Mouse (Mus musculus) hindlimb bud, embryonic 11.5 days (tissue): ENCODE measurements around the gene Rxrb.

ENCODE experiments used
- DNase-seq: peaks from one replicate; pipeline ENCODE4 v3.0.0-alpha.2; 2012; ENCODE audit warnings: low read depth, low spot score; ENCODE audit errors: extremely low spot score

The Rxrb gene

DNA sequence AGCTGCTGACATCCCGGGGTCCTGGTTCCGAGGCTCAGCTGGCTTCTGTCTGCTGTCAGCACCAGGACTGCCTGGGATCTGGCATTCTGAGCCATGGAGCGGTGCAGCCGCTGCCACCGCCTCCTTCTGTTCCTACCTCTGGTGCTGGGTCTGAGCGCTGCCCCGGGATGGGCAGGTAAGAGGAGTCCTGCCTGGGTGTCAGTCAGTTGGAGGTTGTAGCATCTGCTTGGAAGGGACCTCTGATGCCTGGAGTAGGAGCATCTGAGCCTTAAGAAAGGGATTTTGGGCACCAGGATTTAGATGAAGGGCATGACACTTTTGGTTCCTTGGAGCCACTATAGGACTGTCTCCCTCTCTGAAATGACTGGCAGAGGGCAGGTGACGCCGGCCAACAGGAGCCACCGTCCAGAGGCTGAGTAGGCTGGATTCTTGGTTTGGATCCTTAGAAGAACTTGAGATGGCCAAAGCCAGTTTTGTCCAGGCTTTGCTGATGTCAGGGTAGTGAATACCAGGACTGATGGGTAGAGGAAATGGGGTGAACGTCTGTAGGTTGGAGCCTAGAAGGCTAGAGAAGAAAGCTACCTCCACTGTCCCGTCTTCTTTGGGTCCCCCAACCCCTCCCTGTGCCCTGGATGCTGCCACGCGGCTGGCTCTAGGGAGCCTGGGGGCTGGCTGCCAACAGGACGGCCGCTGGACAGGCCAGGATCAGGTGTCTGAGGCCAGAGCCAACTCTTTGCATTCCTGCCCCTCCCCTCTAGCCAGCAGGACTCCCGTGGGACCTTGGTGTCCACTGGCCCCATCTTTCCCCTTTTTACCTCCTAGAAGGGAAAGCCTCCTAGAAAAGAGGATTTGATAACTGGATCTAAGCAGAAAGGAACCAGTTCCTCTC is 8.2 kb downstream of the Rxrb start:
- no peak for DNase-seq

GRCm38 (mm10) chr17:34045941-34046340 is 14.3 kb downstream of the Rxrb start:
- DNase-seq = no peak

- DNase-seq = no peak
Measured at GRCm38 (mm10) chr17:34047404-34048050, 15.9 kb downstream of the Rxrb start.

- DNase-seq = no peak
Measured at GRCm38 (mm10) chr17:34057224-34057623, 25.6 kb downstream of the Rxrb start.

DNA sequence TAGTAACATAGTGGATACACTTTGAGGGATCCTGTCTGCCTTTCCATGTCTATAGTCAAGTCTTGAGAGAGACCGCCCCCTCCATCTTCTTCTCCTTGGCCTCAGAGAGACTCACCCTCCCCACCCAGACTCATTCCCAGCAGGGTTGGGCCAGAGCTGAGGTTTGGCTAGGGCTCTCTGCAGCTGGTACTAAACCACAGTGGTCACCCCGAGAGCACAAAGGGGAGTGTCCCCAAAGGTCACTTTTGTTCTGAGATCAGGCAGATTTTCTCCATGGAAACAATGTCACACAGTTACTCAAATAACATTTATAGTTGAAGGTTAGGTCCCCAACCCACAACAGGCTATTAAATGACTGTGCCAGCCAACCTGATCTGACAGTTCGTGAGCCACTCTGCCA is 37.3 kb downstream of the Rxrb start:
- no peak for DNase-seq

DNA sequence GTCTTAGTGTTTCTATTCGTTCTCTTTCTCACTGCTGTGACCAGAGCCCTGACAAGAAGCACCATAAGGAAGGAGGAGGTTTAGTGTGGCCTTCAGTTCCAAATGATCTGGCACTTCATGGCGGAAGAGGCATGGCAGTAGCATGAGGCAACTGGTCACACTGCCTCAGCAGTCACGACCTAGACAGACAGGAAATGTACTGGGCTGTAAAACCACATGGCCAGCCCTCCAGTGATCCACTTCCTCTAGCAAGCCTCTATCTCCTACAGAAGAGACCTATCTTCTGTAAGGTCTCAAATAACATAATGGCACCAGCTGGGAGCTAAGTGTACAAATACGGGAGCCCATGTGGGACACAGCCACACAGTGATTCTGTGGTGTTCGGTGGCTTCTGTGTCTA is 40.5 kb downstream of the Rxrb start:
- DNase-seq = no peak

GRCm38 (mm10) chr17:34075271-34075670 is 43.7 kb downstream of the Rxrb start:
- peak; percentile 46 for DNase-seq

DNA sequence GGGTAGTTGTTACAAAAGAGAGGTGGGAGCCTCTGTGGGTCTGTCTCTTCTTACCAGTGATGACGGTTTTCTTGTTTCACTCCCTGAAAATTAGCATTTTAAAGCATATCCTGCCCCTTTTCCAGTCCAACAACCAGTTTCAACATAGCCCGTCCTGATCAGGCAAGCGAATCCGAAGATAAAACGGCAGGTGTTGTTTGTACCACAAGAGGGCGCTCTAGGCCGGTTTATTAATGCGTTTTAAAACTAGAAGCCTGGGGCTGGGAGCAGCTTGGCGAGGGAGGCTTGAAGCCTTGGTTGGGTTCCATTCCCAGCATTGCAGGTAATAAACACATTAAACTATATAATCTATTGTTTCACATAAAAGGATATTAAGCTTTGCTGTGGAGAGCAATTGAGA is 45.9 kb downstream of the Rxrb start:
- peak; percentile 70 for DNase-seq

DNA sequence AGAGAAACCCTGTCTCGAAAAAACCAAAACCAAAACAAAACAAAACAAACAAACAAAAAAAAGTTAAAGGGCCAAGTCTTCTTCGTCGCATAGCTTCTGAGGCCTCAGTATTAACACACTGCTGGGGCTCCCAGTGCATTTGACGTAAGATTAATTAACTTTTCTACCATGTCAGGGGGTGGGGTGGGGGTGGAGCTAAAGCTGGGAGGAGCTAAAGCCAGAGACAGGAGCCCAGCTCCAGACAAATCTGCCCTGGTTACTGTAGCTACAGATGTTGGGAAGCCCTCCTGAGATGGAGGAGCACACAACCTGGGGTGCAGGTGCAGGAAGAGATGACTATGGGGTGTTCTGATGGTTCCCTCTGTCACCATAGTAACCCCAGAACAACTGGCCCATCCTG is 46.5 kb downstream of the Rxrb start:
- DNase-seq = no peak

DNA sequence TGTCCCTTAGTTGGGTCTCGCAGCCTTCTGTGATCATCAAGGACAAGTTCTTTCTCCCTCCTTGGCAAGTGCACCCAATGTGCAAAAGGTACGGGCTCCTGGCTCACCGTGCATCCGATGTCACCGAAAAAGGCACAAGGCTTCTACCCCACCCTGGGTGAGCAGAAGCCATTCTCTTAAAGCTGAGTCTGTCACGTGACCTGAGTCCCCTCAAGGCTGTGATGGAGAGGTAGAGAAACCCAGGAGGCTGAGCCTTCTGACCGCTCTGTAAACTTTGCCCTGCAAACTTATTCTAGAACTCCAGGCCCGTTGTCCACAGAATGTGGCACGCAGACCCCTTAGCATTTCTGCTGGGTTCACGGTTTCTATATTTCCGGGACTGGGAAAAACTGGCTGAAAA is 47.4 kb downstream of the Rxrb start:
- no peak for DNase-seq

DNA sequence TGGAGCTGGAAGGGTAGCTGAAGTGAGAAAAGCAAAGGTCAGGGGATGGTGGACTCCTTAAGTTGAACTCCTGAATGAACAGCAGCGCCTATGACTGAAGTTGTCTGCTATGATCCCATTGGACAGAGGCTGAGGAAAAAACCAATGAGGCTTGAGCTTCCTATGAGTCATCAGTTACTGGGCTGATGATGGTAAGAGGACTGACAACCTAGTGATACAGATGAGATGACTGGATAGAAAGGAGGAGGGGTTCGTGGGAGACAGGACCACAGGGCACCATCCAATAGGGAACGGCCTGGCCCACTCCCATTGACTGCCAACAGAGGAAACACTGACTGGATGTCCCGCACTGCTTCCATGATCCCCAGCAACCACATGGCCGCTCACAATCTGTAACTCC is 48.0 kb downstream of the Rxrb start:
- DNase-seq = no peak

- DNase-seq = no peak
Measured at GRCm38 (mm10) chr17:34083104-34083503, 51.5 kb downstream of the Rxrb start.

DNA sequence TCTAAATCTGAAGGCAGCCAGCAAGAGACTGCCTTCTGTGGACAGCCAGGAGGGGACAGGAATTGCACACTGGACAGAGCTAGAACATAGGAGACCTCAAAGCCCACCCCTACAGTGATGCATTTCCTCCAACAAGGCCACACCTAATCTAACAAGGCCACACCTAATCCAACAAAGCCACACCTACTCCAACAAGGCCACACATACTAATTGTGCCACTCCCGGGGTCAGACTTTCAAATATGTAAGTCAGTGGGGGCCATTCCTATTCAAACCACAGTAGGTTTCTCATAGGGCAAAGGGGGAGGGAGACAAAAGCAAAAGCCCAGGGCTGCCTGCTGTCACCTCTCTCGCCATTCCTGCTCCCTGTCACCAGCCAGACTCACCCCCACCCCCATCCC is 55.8 kb downstream of the Rxrb start:
- DNase-seq = no peak
